ENCODE assay signal across 8 mouse cellular contexts in the genomic region with DNA sequence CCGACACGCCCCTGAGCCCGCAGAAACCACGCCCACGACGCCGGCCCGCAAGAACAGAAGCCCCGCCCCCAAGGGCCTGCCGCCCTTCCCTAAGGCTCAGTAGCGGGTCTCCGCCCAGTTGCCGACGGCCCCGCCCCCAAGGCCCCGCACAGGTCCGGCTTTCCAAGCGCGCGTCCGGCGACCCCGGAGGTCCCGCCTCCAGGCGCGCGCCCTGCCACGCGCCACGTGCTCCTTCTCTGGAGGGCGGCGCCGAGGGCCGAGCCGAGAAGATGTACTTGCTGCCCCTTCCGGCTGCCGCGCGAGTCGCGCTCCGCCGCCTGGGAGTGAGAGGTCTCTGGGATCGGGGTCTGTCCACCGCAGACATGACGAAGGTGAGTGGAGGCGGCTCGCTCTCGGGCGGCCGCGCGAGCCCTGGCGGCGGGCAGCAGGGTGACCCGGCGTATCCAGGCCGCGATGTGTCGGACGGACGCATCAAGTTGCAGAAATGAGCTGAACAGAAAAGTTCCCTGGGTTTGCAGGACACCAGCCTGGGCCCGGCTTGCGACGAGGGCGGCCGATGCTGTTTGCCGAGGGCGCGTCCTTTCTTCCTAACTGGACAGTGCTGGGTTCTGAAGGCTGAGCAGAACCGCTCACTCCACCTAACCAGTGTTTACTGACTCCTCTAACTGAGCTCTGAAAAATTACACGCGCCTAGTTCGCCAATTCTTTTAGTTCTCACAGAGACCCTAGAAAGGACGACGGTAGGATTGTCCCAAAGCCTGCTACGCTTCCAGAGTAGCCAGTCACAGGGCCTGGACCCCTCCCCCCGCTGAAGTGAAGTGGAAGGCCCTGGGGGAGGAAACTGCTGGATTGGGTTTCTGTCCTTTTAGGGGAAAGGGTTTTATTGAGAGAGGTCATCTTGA. TPM values are rescaled to one million over a fixed set of nuclear protein-coding genes. Genes with fewer than 3 reads are reported as not detected.
DNase-seq lines count a peak whose midpoint lies in the region; ATAC-seq lines count a peak whose summit lies in the region.

Gene Lap3, plus strand, starts transcription at position 184 of the 902 bp plus-strand sequence.

- H3K9me3 ChIP-seq in hindbrain, embryonic 15.5 days, result no peaks in the 10 kb centered on the region

- no peaks in the 10 kb centered on the region for H3K27me3 ChIP-seq in hindbrain, embryonic 15.5 days

- peak; percentile 96 for ATAC-seq in hindbrain, embryonic 15.5 days (ENCODE audit: low FRiP score, low read depth)

- H3K9ac ChIP-seq in hindbrain, embryonic 15.5 days, result peak within 1 kb of the TSS; percentile 71

- H3K36me3 ChIP-seq in hindbrain, embryonic 15.5 days, result peaks cover 3% of the 10 kb centered on the region; the same call in 1 of the 2 replicates

- peak within 1 kb of the TSS; percentile 90 for H3K4me2 ChIP-seq in hindbrain, embryonic 15.5 days

- peak; percentile 95 for DNase-seq in R1 (ENCODE audit: low read depth, low spot score)
- DNase-seq in cerebellum, postnatal 25 days, result peak; percentile 97 to 99
- DNase-seq in frontal cortex, postnatal 36 days (ENCODE audit: low spot score in 2 of 2), result peak; percentile 96 to 97
- DNase-seq in left cerebral cortex, adult 11 months (ENCODE audit: low spot score), result peak; percentile 97
- peak; percentile 100 for DNase-seq in lung, postnatal 4 days
- peak; percentile 94 for DNase-seq in retina, postnatal 7 days (ENCODE audit: low read depth, low spot score)
- DNase-seq in urinary bladder, adult 2 months (ENCODE audit: low spot score), result peak; percentile 95

- H3K27ac ChIP-seq in hindbrain, embryonic 15.5 days (replicated peaks), result peak within 1 kb of the TSS; percentile 72

- under 1% methylated on average over 78 of the region's 78 CpGs for WGBS in hindbrain, embryonic 15.5 days

- H3K4me3 ChIP-seq in hindbrain, embryonic 15.5 days, result peak within 1 kb of the TSS; percentile 80

- peaks cover 16% of the 10 kb centered on the region for H3K4me1 ChIP-seq in hindbrain, embryonic 15.5 days (replicated peaks)

RNA-seq across cellular contexts. Expression of gene Lap3, which starts in this region (rescaled TPM):
- 35.0 and 35.4 TPM in 2 replicates for polyA plus RNA-seq in hindbrain, embryonic 15.5 days (2015; fragmentation: Nextera tagmentation; extraction: Ambion mirVana)
- polyA plus RNA-seq in urinary bladder, adult 2 months (2012; rRNA removed), result 34.2 and 40.0 TPM in 2 replicates

Comparison
In these comparisons a context has a peak if more than half of its experiments do, and no peak if none do; other contexts are left out.
1. Peak in every context shown above with its lines: DNase-seq, ATAC-seq, H3K4me3 ChIP-seq and H3K27ac ChIP-seq.